Mouse (Mus musculus) G1E-ER4 (cell line): ENCODE results near the gene Lypd5. TPM values are rescaled to one million over a fixed set of nuclear protein-coding genes. Genes with fewer than 3 reads are reported as not detected.

Experiments
- GATA1 ChIP-seq: IDR thresholded peaks from one replicate; pipeline ENCODE4 v1.8.0; 2012; ENCODE audit warnings: low read length, inconsistent platforms
- polyA plus RNA-seq: library from polyadenylated mRNA; stranded (reverse); fragments of >175 nt; gene quantifications from 2 replicates; pipeline ENCODE4 v1.2.3, GENCODE M21; 2012

Lypd5 gene
- polyA plus RNA-seq, 1 experiment = not detected

GRCm38 (mm10) chr7:24389516-24390187 lies 40.7 kb downstream of the Lypd5 start:
- TF ChIP-seq GATA1 = no peak

GRCm38 (mm10) chr7:24390512-24390911 lies 41.5 kb downstream of the Lypd5 start:
- TF ChIP-seq GATA1 = no peak

- peak; percentile 26 for TF ChIP-seq GATA1
These were observed 42.1 kb downstream of the Lypd5 start for GRCm38 (mm10) chr7:24391077-24391476.

GRCm38 (mm10) chr7:24391687-24392086 lies 42.7 kb downstream of the Lypd5 start:
- no peak for TF ChIP-seq GATA1

GRCm38 (mm10) chr7:24394054-24394453 lies 45.1 kb downstream of the Lypd5 start:
- no peak for TF ChIP-seq GATA1

GRCm38 (mm10) chr7:24394475-24395161 lies 45.6 kb downstream of the Lypd5 start:
- TF ChIP-seq GATA1 = peak; percentile 51

- peak; percentile 58 for TF ChIP-seq GATA1
These were observed 47.8 kb downstream of the Lypd5 start for GRCm38 (mm10) chr7:24396832-24397231.

GRCm38 (mm10) chr7:24398364-24398913 lies 49.4 kb downstream of the Lypd5 start:
- TF ChIP-seq GATA1 = no peak

- no peak for TF ChIP-seq GATA1
These were observed 50.5 kb downstream of the Lypd5 start, which contains the start of gene Smg9 for GRCm38 (mm10) chr7:24399256-24400081. Smg9 (plus strand) TSS chr7:24399619.

- TF ChIP-seq GATA1 = no peak
These were observed 51.1 kb downstream of the Lypd5 start for GRCm38 (mm10) chr7:24400082-24400452.

- no peak for TF ChIP-seq GATA1
These were observed 53.9 kb downstream of the Lypd5 start for GRCm38 (mm10) chr7:24402851-24403250.

Other genes with a start within 250 kb of the Lypd5 start
- gene Zfp112, start 236.9 kb upstream of the Lypd5 start, polyA plus RNA-seq = 0.05 TPM in 2 replicates
- 3.2 and 3.6 TPM in 2 replicates for gene Zfp235, start 215.0 kb upstream of the Lypd5 start, polyA plus RNA-seq
- gene Zfp114, start 174.1 kb upstream of the Lypd5 start, polyA plus RNA-seq = not detected in 2 replicates
- 0.37 and 0.95 TPM in 2 replicates for gene Zfp111, start 137.8 kb upstream of the Lypd5 start, polyA plus RNA-seq
- 0.31 and 0.56 TPM in 2 replicates for gene Zfp109, start 111.6 kb upstream of the Lypd5 start, polyA plus RNA-seq
- 0.08 and 0.09 TPM in 2 replicates for gene Zfp108, start 94.4 kb upstream of the Lypd5 start, polyA plus RNA-seq
- 2.0 and 2.2 TPM in 2 replicates for gene Zfp93, start 78.8 kb upstream of the Lypd5 start, polyA plus RNA-seq
- gene Zfp61, start 48.0 kb upstream of the Lypd5 start, polyA plus RNA-seq = 7.2 and 9.2 TPM in 2 replicates
- 5.0 and 5.9 TPM in 2 replicates for gene Zfp94, start 32.5 kb upstream of the Lypd5 start, polyA plus RNA-seq
- gene Tescl, start 15.3 kb upstream of the Lypd5 start, polyA plus RNA-seq = not detected in 2 replicates
- 72.1 and 73.9 TPM in 2 replicates for gene Kcnn4, start 21.1 kb downstream of the Lypd5 start, polyA plus RNA-seq
- 68.9 and 82.0 TPM in 2 replicates for gene Smg9, start 50.4 kb downstream of the Lypd5 start, polyA plus RNA-seq
- 0.06 and 0.15 TPM in 2 replicates for gene Irgc1, start 103.1 kb downstream of the Lypd5 start, polyA plus RNA-seq
- gene Plaur, start 113.3 kb downstream of the Lypd5 start, polyA plus RNA-seq = not detected in 2 replicates
- 0.05 and 0.08 TPM in 2 replicates for gene Cadm4, start 132.8 kb downstream of the Lypd5 start, polyA plus RNA-seq
- gene Zfp428, start 157.8 kb downstream of the Lypd5 start, polyA plus RNA-seq = 96.8 and 126 TPM in 2 replicates
- gene AC161166.1, start 163.3 kb downstream of the Lypd5 start, polyA plus RNA-seq = not detected in 2 replicates
- gene Irgq, start 181.5 kb downstream of the Lypd5 start, polyA plus RNA-seq = 9.6 and 12.1 TPM in 2 replicates
- not detected in 2 replicates for gene Pinlyp, start 196.9 kb downstream of the Lypd5 start, polyA plus RNA-seq
- gene Xrcc1, start 197.1 kb downstream of the Lypd5 start, polyA plus RNA-seq = 330 and 397 TPM in 2 replicates
- gene Ethe1, start 238.3 kb downstream of the Lypd5 start, polyA plus RNA-seq = 14.2 and 16.1 TPM in 2 replicates
- gene Zfp575, start 238.4 kb downstream of the Lypd5 start, polyA plus RNA-seq = not detected in 2 replicates